Mouse (Mus musculus): ENCODE results near the gene Lamc2.

- TF ChIP-seq CTCF (IDR thresholded peaks at IDR 0.05; ENCODE audit: low read depth, low read length): no peak
- no peak for TF ChIP-seq POLR2A (IDR thresholded peaks at IDR 0.05; ENCODE audit: extremely low read depth, insufficient read depth, low read length)
Measured at GRCm38 (mm10) chr1:153152594-153152993, 33.7 kb downstream of the Lamc2 start.
